Mouse (Mus musculus): ENCODE data around the gene Ccr7. TPM values are rescaled to one million over a fixed set of nuclear protein-coding genes. Genes with fewer than 3 reads are reported as not detected.

Ccr7 gene
- not detected for total RNA-seq (2021)
- long read RNA-seq, experiment 1: 0 reads
- long read RNA-seq, experiment 2: 0 reads

GRCm38 (mm10) chr11:99154987-99155641 is at the start of gene Ccr7:
Gene Ccr7 (minus strand): TSS chr11:99155077.
- intact Hi-C loops (cut with DNase I): loop anchor here (5.0 kb wide), 1 partner anchor 298 kb away; no protein-coding TSS in a partner anchor

GRCm38 (mm10) chr11:99189154-99189582 is 34.3 kb upstream of the Ccr7 start:
- peak; percentile 50 to 53 for DNase-seq (ENCODE audit: extremely low spot score in 1 of 2, low spot score in 2 of 2)
- TF ChIP-seq CTCF (IDR thresholded peaks at IDR 0.05): peak; percentile 80
- no peak overlapping the region for H3K27ac ChIP-seq

More at GRCm38 (mm10) chr11:99154987-99155641, at the start of gene Ccr7:
- H3K27ac ChIP-seq: no peak within 1 kb of the TSS
- no peak for DNase-seq (ENCODE audit: extremely low spot score in 1 of 2, low spot score in 2 of 2)
- TF ChIP-seq CTCF (IDR thresholded peaks at IDR 0.05): no peak
- H3K4me3 ChIP-seq: no peak within 1 kb of the TSS

GRCm38 (mm10) chr11:99187348-99187747 is 32.5 kb upstream of the Ccr7 start:
- intact Hi-C loops (cut with DNase I): loop anchor here (5.0 kb wide), 2 partner anchors 105 to 175 kb away; no protein-coding TSS in a partner anchor
- DNase-seq (ENCODE audit: extremely low spot score in 1 of 2, low spot score in 2 of 2): no peak
- H3K4me3 ChIP-seq: no peak overlapping the region
- TF ChIP-seq CTCF (IDR thresholded peaks at IDR 0.05): no peak
- H3K27ac ChIP-seq: no peak overlapping the region

More at GRCm38 (mm10) chr11:99189154-99189582, 34.3 kb upstream of the Ccr7 start:
- H3K4me3 ChIP-seq: no peak overlapping the region
- intact Hi-C loops (cut with DNase I): loop anchor here (2.0 to 5.0 kb wide), 3 partner anchors 103 to 173 kb away; no protein-coding TSS in a partner anchor

- Histone ChIP-seq H3K4me3 (no peak overlapping the region), H3K27ac (no peak overlapping the region)
- no peak for DNase-seq (ENCODE audit: extremely low spot score in 1 of 2, low spot score in 2 of 2)
- TF ChIP-seq CTCF (IDR thresholded peaks at IDR 0.05): no peak; the same call in none of the 2 replicates
- intact Hi-C loops (cut with DNase I): loop anchor here (5.0 kb wide), 2 partner anchors 105 to 175 kb away; no protein-coding TSS in a partner anchor
These were observed 32.0 kb upstream of the Ccr7 start for GRCm38 (mm10) chr11:99186836-99187235.

- no peak for DNase-seq (ENCODE audit: extremely low spot score in 1 of 2, low spot score in 2 of 2)
- intact Hi-C loops (cut with DNase I): no loop called here
- Histone ChIP-seq H3K27ac (no peak overlapping the region), H3K4me3 (no peak overlapping the region)
- TF ChIP-seq CTCF (IDR thresholded peaks at IDR 0.05): no peak
These were observed 27.7 kb upstream of the Ccr7 start for GRCm38 (mm10) chr11:99182575-99182974.

GRCm38 (mm10) chr11:99180071-99180470 is 25.2 kb upstream of the Ccr7 start:
- TF ChIP-seq CTCF (IDR thresholded peaks at IDR 0.05): no peak
- Histone ChIP-seq H3K27ac (no peak overlapping the region), H3K4me3 (no peak overlapping the region)
- no peak for DNase-seq (ENCODE audit: extremely low spot score in 1 of 2, low spot score in 2 of 2)
- intact Hi-C loops (cut with DNase I): no loop called here

- no peak for DNase-seq (ENCODE audit: extremely low spot score in 1 of 2, low spot score in 2 of 2)
- H3K4me3 ChIP-seq: no peak overlapping the region
- H3K27ac ChIP-seq: no peak overlapping the region
- intact Hi-C loops (cut with DNase I): no loop called here
- TF ChIP-seq CTCF (IDR thresholded peaks at IDR 0.05): no peak
These were observed 23.0 kb upstream of the Ccr7 start for GRCm38 (mm10) chr11:99177925-99178198.

- H3K4me3 ChIP-seq: no peak overlapping the region
- no peak for DNase-seq (ENCODE audit: extremely low spot score in 1 of 2, low spot score in 2 of 2)
- no peak for TF ChIP-seq CTCF (IDR thresholded peaks at IDR 0.05)
These were observed 22.4 kb upstream of the Ccr7 start for GRCm38 (mm10) chr11:99177054-99177924.

GRCm38 (mm10) chr11:99172002-99172401 is 17.1 kb upstream of the Ccr7 start:
- DNase-seq (ENCODE audit: extremely low spot score in 1 of 2, low spot score in 2 of 2): no peak
- no peak overlapping the region for H3K27ac ChIP-seq
- no peak; the same call in none of the 2 replicates for TF ChIP-seq CTCF (IDR thresholded peaks at IDR 0.05)
- intact Hi-C loops (cut with DNase I): no loop called here
- H3K4me3 ChIP-seq: no peak overlapping the region

More at GRCm38 (mm10) chr11:99177054-99177924, 22.4 kb upstream of the Ccr7 start:
- intact Hi-C loops (cut with DNase I): no loop called here
- no peak overlapping the region for H3K27ac ChIP-seq

GRCm38 (mm10) chr11:99171442-99171841 is 16.6 kb upstream of the Ccr7 start:
- Histone ChIP-seq H3K4me3 (no peak overlapping the region), H3K27ac (no peak overlapping the region)
- no peak for DNase-seq (ENCODE audit: extremely low spot score in 1 of 2, low spot score in 2 of 2)
- TF ChIP-seq CTCF (IDR thresholded peaks at IDR 0.05): no peak
- intact Hi-C loops (cut with DNase I): no loop called here

- TF ChIP-seq CTCF (IDR thresholded peaks at IDR 0.05): no peak
- intact Hi-C loops (cut with DNase I): no loop called here
- no peak overlapping the region for H3K27ac ChIP-seq
- no peak for DNase-seq (ENCODE audit: extremely low spot score in 1 of 2, low spot score in 2 of 2)
- H3K4me3 ChIP-seq: no peak overlapping the region
These were observed 15.8 kb upstream of the Ccr7 start for GRCm38 (mm10) chr11:99170547-99171267.

Data from left cerebral cortex, adult 2 months (tissue).